Mouse (Mus musculus) testis, adult 2 months (tissue): ENCODE results near the gene Hspa13. TPM values are rescaled to one million over a fixed set of nuclear protein-coding genes. Genes with fewer than 3 reads are reported as not detected.
A peak's percentile ranks its signal among the peaks of the same experiment; 100 is the strongest.

Source experiments
- H3K27ac ChIP-seq: fragments of 200-500 bp; 2 replicates; pipeline ENCODE4 v1.5.1; 2012; ENCODE audit warnings: low read depth, low read length; ENCODE audit not compliant: control insufficient read depth, insufficient read depth
- H3K27me3 ChIP-seq: fragments of 200-500 bp; 2 replicates; pipeline ENCODE4 v1.6.1; 2012; ENCODE audit warnings: mild to moderate bottlenecking, low read length, moderate library complexity; ENCODE audit not compliant: control insufficient read depth, insufficient read depth
- H3K36me3 ChIP-seq: fragments of 200-500 bp; 2 replicates; pipeline ENCODE4 v1.6.1; 2012; ENCODE audit warnings: mild to moderate bottlenecking, low read length; ENCODE audit not compliant: control insufficient read depth, insufficient read depth
- H3K4me1 ChIP-seq: fragments of 200-500 bp; 2 replicates; pipeline ENCODE4 v1.6.1; 2012; ENCODE audit warnings: low read length; ENCODE audit not compliant: control insufficient read depth, insufficient read depth
- H3K4me3 ChIP-seq: fragments of 200-500 bp; 2 replicates; pipeline ENCODE4 v1.5.1; 2012; ENCODE audit warnings: low read depth, mild to moderate bottlenecking, low read length, moderate library complexity, mixed read lengths; ENCODE audit not compliant: control insufficient read depth
- CTCF ChIP-seq: fragments of 200-500 bp; IDR thresholded peaks from 2 replicates; pipeline ENCODE4 v1.5.1; 2012; ENCODE audit warnings: low read depth, mild to moderate bottlenecking, inconsistent platforms, low read length, moderate library complexity; ENCODE audit not compliant: control insufficient read depth, insufficient read depth, insufficient replicate concordance
- POLR2A ChIP-seq: fragments of 200-500 bp; IDR thresholded peaks from 2 replicates; pipeline ENCODE4 v1.6.1; 2012; ENCODE audit warnings: low read depth, mild to moderate bottlenecking, inconsistent platforms, low read length, moderate library complexity; ENCODE audit not compliant: control insufficient read depth
- polyA plus RNA-seq: library from polyadenylated mRNA; depleted of rRNA; stranded (reverse); fragments of >200 nt; gene quantifications from 2 replicates; pipeline ENCODE4 v1.2.3, GENCODE M21; 2012; rRNA removed

Hspa13 gene
- 12.3 and 14.6 TPM in 2 replicates for polyA plus RNA-seq

GRCm38 (mm10) chr16:75766388-75767249, at the start of gene Hspa13:
Gene Hspa13, minus strand, starts transcription at chr16:75767104.
- no peaks in the 10 kb centered on the region for H3K4me1 ChIP-seq
- peak within 1 kb of the TSS; percentile 80 for H3K4me3 ChIP-seq
- TF ChIP-seq CTCF (no peak), POLR2A (no peak; the same call in 1 of the 2 replicates)
- H3K27me3 ChIP-seq, result no peaks in the 10 kb centered on the region
- H3K36me3 ChIP-seq, result peaks cover 2% of the 10 kb centered on the region
- peak within 1 kb of the TSS; percentile 42 for H3K27ac ChIP-seq

DNA sequence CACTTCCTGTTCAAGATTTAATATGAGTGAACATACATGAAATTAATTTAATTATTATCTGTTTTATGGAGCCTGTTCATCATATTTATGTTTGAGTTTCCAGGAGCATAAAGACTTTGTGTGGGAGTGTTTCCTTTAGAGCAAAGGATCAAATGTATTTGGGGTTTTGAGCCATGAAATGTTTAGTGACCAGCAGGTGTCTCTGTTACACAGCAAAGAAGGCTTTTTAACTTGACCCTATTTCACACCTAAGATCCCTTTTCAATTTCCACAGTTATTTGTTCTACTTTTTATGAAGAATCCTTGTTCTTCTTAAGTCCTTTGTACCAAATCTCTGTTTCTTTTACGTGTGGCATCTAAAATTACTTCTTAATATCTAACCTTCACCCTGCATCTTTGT, 12.4 kb upstream of the Hspa13 start:
- Histone ChIP-seq H3K27ac (no peak overlapping the region), H3K4me3 (no peak overlapping the region), H3K36me3 (no peaks in the 10 kb centered on the region), H3K4me1 (no peaks in the 10 kb centered on the region), H3K27me3 (no peaks in the 10 kb centered on the region)
- TF ChIP-seq CTCF (no peak), POLR2A (no peak)

DNA sequence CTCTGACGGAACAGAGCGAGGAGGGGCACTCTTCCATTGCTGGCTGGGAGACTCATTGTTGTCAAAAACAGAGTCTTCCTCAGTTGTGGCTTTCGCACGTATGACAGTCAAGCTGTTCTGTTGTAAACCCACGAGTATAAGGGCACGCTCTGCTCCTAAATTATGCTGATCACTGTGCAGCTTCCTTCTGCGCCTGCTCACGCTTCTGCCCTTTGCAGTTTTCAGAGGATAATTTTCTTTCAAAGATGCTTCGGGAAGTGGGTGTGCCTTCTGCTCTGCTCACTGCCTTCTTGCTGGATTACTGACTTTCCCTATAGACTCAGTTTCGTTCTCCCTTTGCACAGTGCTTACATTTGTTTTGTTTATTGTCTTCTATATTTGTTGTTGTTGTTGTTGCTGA, 6.3 kb upstream of the Hspa13 start:
- Histone ChIP-seq H3K4me3 (no peak overlapping the region), H3K27ac (no peak overlapping the region), H3K27me3 (no peaks in the 10 kb centered on the region), H3K36me3 (no peaks in the 10 kb centered on the region), H3K4me1 (no peaks in the 10 kb centered on the region)
- TF ChIP-seq POLR2A (no peak), CTCF (no peak)

DNA sequence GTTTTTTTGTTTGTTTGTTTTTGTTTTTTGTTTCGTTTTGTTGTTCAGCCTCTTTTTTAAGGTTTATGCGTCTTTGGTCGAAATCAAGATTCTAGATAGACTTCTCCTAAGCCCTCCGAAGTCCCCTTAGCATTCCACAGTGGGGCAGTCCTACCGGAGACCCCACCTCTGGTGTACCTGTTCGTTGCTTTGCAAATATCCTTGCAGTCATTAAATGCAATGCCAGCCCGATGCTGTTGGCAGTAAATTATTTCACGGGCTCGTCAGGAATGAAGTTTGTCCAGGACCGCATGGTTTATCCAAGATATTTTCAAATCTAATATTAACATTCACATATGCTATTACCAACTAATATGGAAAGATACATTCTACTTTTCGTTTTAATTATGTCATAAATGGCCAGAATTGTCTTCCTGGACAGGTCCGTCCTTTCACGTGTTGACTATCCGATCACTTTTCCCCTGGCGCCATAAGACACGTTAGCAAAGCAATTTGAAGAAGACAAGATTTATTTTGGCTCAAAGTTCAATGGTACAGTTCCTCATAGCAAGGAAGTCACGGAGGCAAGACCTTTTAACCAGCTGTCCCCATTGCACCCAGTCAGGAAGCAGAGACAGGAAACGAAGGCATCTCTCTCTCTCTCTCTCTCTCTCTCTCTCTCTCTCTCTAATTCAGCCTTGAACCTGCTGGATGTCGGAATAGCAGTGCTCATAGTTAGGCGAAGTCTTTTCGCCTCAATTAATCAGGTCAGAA, 522 bp upstream of the Hspa13 start:
- no peaks in the 10 kb centered on the region for H3K27me3 ChIP-seq
- peak overlapping the region; percentile 80 for H3K4me3 ChIP-seq
- TF ChIP-seq CTCF (no peak), POLR2A (no peak)
- H3K36me3 ChIP-seq, result peaks cover 2% of the 10 kb centered on the region
- H3K27ac ChIP-seq, result peak overlapping the region; percentile 42; the same call in 1 of the 2 replicates
- no peaks in the 10 kb centered on the region for H3K4me1 ChIP-seq

GRCm38 (mm10) chr16:75752876-75753275, 14.0 kb downstream of the Hspa13 start:
- no peak for TF ChIP-seq CTCF
- Histone ChIP-seq H3K4me1 (no peaks in the 10 kb centered on the region), H3K36me3 (no peaks in the 10 kb centered on the region; the same call in 1 of the 2 replicates), H3K4me3 (no peak overlapping the region), H3K27ac (no peak overlapping the region), H3K27me3 (no peaks in the 10 kb centered on the region)

- H3K4me3 ChIP-seq, result no peak overlapping the region
- H3K36me3 ChIP-seq, result no peaks in the 10 kb centered on the region
- no peak for TF ChIP-seq POLR2A
- no peak for TF ChIP-seq CTCF
- no peaks in the 10 kb centered on the region for H3K27me3 ChIP-seq
- no peaks in the 10 kb centered on the region for H3K4me1 ChIP-seq
- no peak overlapping the region for H3K27ac ChIP-seq
Observed at GRCm38 (mm10) chr16:75750103-75750502, 16.8 kb downstream of the Hspa13 start.

- no peak for TF ChIP-seq POLR2A
- no peak for TF ChIP-seq CTCF
- Histone ChIP-seq H3K27me3 (no peaks in the 10 kb centered on the region), H3K4me3 (no peak overlapping the region), H3K27ac (no peak overlapping the region), H3K36me3 (no peaks in the 10 kb centered on the region), H3K4me1 (no peaks in the 10 kb centered on the region)
Observed at GRCm38 (mm10) chr16:75748926-75749325, 18.0 kb downstream of the Hspa13 start.
